Mouse (Mus musculus) bone marrow macrophage, adult 2 months (primary cell): Measurements from ENCODE around the gene Fdx1l. TPM values are rescaled to one million over a fixed set of nuclear protein-coding genes. Genes with fewer than 3 reads are reported as not detected.
A peak's percentile ranks its signal among the peaks of the same experiment; 100 is the strongest.

Experiments
- H3K27ac ChIP-seq: 2 replicates; pipeline ENCODE4 v1.5.1; 2012; ENCODE audit warnings: low read depth, low read length; ENCODE audit not compliant: insufficient read depth
- H3K4me1 ChIP-seq: 2 replicates; pipeline ENCODE4 v1.6.1; 2012; ENCODE audit warnings: low read length; ENCODE audit not compliant: control insufficient read depth, insufficient read depth
- H3K4me3 ChIP-seq: 2 replicates; pipeline ENCODE4 v1.5.1; 2012; ENCODE audit warnings: mild to moderate bottlenecking, low read length, moderate library complexity; ENCODE audit not compliant: insufficient read depth
- CTCF ChIP-seq: IDR thresholded peaks from 2 replicates; pipeline ENCODE4 v1.5.1; 2012; ENCODE audit warnings: low read depth, mild to moderate bottlenecking, low read length, moderate library complexity
- POLR2A ChIP-seq: IDR thresholded peaks from 2 replicates; pipeline ENCODE4 v1.6.1; 2012; ENCODE audit warnings: mild to moderate bottlenecking, low read depth, low read length, borderline replicate concordance
- polyA plus RNA-seq: library from polyadenylated mRNA; stranded (reverse); fragments of >200 nt; gene quantifications from 2 replicates; pipeline ENCODE4 v1.2.4, GENCODE M21; 2012; ENCODE audit not compliant: missing spikeins, insufficient read depth, insufficient read length

The Fdx1l gene
- polyA plus RNA-seq, 1 experiment = 24.8 TPM

DNA sequence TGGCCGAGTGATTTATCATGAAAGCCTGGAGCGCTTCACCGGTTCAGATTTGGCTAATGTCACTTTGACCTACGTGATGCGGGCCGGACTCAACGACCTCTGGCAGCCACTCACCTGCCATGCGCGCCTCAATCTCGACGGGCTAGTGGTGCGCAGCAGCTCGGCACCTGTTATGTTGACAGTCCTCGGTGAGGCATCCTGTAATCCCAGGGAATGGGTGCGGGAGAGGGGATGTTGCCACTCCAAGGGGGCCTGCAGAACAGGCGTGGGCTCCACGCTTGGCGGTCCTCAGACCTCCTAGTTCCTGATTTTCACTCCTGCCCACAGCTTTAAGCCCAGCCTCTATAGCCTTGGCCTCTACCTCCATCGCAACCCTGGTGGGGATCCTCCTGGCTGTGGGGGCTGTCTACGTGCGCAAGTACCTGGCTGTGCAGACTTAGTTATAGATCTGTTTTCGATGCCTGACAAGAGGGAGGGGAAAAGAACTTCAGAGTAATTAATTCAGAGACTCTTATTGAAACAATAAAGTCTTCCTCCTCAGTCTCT, 43.3 kb downstream of the Fdx1l start:
- TF ChIP-seq CTCF = no peak
- no peak for TF ChIP-seq POLR2A
- Histone ChIP-seq H3K4me1 (0 out of 2 replicates have a peak, but pooled peaks cover 4% of the 10 kb centered on the region), H3K4me3 (peak overlapping the region; percentile 38), H3K27ac (0 out of 2 replicates have a peak overlapping the region, but pooled peaks have one; percentile 12)

DNA sequence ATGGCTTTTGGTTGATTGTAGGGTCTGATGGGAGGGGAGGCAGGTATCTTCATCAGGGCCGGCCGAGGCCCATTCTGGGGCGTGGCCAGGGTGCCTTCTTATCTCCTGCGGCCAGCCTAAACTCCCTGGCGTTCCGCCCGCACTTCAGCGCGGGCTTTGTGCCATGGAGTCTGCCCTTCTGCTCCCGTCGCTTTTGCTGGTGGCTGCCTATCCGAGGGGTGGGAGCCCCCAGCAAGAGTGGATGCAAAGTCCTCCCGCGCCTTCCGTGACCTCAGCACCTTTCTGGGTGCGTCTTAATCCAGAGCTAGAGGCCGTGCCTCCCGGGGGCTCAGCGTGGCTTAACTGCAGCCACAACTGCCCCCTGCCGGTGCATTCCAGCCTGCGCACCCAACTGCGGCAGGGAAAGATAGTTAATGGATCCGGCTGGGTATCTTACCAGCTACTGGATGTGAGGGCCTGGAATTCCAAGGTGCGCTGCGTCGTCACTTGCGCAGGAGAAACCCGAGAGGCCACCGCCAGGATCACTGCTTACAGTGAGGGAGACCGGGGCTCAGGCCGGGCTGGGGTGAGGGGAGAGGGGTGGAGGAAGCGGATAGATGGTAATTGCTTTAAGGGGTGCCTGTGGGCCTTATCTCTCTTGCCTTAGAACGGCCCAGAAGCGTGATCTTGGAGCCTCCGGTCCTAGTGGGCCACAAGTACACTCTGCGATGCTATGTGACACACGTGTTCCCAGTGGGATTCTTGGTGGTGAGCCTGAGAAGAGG, 43.9 kb downstream of the Fdx1l start, which contains the start of gene Icam4:
TSS of gene Icam4 (plus strand) at position 83 of the 764 bp plus-strand sequence.
- peak within 1 kb of the TSS; percentile 38 for H3K4me3 ChIP-seq
- H3K27ac ChIP-seq = 0 out of 2 replicates have a peak within 1 kb of the TSS, but pooled peaks have one; percentile 12
- H3K4me1 ChIP-seq = 0 out of 2 replicates have a peak, but pooled peaks cover 4% of the 10 kb centered on the region
- peak; percentile 38; the same call in 1 of the 2 replicates for TF ChIP-seq CTCF
- no peak for TF ChIP-seq POLR2A

DNA sequence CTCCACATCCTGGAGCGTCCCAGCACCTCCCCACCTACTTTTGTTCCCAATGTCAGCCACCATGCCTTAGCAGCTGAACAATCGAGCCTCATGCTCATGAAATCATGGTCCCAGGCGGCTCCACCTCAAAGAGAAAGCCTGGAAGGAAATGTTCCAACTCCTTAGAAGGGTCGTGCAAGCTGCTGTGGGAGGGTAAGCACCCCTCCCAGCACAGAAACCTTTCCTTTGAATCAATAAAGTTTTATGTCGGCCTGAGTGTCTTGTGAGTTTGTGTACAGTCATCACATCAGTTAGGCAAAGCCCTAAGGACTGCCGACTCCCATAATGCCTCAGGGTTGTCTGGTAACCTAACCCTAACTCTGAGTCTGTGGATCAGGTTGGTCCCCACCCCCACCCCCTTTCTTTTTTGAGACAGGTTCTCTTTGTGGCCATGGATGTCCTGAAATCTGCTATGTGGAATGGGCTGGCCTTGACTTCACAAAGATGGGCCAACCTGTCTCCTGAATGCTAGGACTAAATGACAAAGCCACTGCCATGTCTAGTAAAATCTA, 44.8 kb downstream of the Fdx1l start:
- no peak for TF ChIP-seq CTCF
- TF ChIP-seq POLR2A = no peak

DNA sequence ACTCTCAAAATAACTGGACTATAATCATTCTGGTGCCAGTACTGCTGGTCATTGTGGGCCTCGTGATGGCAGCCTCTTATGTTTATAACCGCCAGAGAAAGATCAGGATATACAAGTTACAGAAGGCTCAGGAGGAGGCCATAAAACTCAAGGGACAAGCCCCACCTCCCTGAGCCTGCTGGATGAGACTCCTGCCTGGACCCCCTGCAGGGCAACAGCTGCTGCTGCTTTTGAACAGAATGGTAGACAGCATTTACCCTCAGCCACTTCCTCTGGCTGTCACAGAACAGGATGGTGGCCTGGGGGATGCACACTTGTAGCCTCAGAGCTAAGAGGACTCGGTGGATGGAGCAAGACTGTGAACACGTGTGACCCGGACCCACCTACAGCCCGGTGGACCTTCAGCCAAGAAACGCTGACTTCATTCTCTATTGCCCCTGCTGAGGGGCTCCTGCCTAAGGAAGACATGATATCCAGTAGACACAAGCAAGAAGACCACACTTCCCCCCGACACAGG, 45.6 kb downstream of the Fdx1l start:
- 0 out of 2 replicates have a peak, but pooled peaks cover 4% of the 10 kb centered on the region for H3K4me1 ChIP-seq
- H3K27ac ChIP-seq = no peak overlapping the region
- TF ChIP-seq CTCF (no peak), POLR2A (no peak)
- no peak overlapping the region for H3K4me3 ChIP-seq

More for the DNA sequence above, 44.8 kb downstream of the Fdx1l start:
- Histone ChIP-seq H3K27ac (no peak overlapping the region), H3K4me1 (0 out of 2 replicates have a peak, but pooled peaks cover 4% of the 10 kb centered on the region), H3K4me3 (no peak overlapping the region)

DNA sequence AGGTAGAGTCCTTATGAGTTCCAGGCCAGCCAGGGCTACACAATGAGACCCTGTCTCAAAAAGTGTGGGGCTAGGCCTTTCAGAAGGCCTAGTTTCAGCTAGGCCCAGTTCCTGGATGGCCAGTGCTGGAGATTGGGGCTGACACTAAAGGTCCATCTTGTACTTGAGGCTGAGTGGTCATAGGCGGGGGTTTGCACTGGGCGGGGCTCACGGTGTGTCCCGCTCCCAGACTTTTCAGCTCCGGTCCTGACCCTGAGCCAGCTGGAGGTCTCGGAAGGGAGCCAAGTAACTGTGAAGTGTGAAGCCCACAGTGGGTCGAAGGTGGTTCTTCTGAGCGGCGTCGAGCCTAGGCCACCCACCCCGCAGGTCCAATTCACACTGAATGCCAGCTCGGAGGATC, 46.6 kb downstream of the Fdx1l start:
- TF ChIP-seq POLR2A (no peak), CTCF (no peak)
- Histone ChIP-seq H3K27ac (no peak overlapping the region), H3K4me1 (peaks cover 12% of the 10 kb centered on the region), H3K4me3 (no peak overlapping the region)

DNA sequence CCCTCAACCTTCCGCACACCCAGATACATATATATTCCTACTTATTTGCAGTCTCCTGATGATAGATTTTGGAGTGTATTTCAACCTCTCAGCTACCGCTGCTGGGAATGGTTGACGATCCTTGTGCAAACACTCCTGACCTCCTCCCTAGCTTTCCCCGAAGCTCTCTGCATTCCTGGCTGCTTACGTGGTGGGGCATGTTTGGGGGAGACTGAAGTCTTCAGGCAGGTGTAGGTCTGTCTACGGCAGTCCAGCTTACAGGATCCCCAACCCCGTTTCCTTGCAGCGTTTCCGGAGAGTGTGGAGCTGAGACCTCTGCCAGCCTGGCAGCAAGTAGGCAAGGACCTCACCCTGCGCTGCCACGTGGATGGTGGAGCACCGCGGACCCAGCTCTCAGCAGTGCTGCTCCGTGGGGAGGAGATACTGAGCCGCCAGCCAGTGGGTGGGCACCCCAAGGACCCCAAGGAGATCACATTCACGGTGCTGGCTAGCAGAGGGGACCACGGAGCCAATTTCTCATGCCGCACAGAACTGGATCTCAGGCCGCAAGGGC, 48.1 kb downstream of the Fdx1l start:
- no peak overlapping the region for H3K4me3 ChIP-seq
- TF ChIP-seq POLR2A = no peak
- no peak for TF ChIP-seq CTCF
- H3K27ac ChIP-seq = no peak overlapping the region
- H3K4me1 ChIP-seq = peaks cover 23% of the 10 kb centered on the region

DNA sequence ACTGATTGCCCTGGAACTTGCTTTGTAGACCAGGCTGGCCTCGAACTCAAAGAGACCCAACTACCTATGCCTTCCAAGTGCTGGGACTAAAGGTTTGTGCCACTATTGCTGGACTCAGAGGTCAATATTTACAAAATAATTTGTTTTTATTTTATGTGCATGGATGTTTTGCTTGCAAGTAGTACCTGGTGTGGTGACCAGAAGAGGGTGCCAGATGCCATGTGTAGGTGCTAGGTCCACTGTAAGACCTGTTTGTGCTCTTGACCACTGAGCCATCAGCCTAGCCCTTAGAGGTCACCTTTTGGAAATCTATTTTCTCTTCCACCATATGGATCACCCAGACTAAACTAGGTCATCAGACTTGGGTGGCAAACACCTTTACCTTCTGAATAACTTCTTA, 50.7 kb downstream of the Fdx1l start:
- Histone ChIP-seq H3K27ac (no peak overlapping the region), H3K4me3 (no peak overlapping the region), H3K4me1 (peaks cover 31% of the 10 kb centered on the region)
- TF ChIP-seq POLR2A = no peak
- TF ChIP-seq CTCF = no peak

DNA sequence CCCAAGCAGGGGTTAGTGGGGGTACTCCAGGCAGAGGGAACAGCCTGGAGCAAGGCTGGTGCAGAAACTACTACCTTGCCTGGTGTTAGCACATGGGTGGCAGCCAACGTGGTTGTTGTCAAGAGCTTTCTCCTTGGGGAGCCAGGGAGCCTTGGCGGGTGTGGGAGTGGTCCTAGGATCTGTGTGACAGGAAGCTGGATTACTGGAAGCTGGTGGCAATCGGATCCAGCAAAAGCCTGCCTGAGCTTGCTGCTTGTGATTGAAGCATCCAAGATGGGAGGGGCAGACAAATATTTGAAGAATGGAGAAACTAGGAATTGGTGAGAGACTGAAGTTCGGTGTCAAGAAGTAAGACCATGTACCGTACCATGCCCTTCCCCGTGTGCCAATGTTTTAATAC, 51.1 kb downstream of the Fdx1l start:
- peaks cover 34% of the 10 kb centered on the region for H3K4me1 ChIP-seq
- H3K27ac ChIP-seq = no peak overlapping the region
- no peak overlapping the region for H3K4me3 ChIP-seq
- TF ChIP-seq CTCF (no peak), POLR2A (no peak)

DNA sequence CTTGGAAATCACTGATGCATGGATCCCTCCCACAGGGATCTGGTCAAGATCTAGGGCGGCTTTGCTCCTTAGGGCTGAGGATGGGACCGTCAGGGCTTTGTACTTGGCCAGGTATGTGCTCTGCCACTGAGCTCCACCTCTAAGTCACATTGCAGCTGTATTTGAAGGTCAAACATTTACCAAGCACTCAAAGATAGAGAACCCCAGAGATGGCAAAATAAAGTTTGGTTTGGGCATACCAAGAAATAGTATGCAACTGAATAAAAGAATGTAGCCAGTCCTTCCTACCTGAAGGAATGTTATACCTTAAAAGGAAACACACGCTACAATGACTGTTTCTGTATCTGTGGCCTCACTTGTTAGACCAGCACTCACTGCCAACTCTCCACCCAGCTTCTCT, 52.1 kb downstream of the Fdx1l start:
- no peak overlapping the region for H3K27ac ChIP-seq
- H3K4me3 ChIP-seq = no peak overlapping the region
- TF ChIP-seq POLR2A = no peak
- TF ChIP-seq CTCF = no peak
- peaks cover 34% of the 10 kb centered on the region for H3K4me1 ChIP-seq
